Mouse (Mus musculus): ENCODE data around the gene Kbtbd2. TPM values are rescaled to one million over a fixed set of nuclear protein-coding genes. Genes with fewer than 3 reads are reported as not detected.

Gene Kbtbd2
- polyA plus RNA-seq, 1 experiment from 2014 or later: 37.0 TPM

DNA sequence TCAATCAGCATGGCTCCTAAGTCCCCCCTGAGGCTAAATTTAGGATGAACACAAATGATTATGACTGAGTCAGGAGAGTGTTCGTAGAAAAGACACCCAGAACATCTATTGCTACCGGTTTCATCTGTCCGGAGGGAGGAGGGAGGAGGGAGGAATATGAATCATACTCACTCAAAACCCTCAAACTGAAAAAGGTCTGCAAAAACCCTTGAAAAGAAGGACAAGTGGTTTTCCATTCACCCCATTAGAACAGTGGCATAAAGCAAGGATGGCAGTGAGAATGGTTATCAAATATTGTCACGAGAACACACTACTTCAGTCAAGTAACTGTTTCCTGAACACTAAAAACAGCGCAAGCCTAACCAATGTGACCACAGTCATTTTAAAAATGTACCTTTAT lies 12.5 kb downstream of the Kbtbd2 start:
- no peaks in the 10 kb centered on the region for H3K9me3 ChIP-seq (replicated peaks)
- ATAC-seq (ENCODE audit: insufficient number of reproducible peaks, low FRiP score): no peak
- 82% methylated on average over 5 of the region's 5 CpGs for WGBS
- no peak overlapping the region for H3K4me3 ChIP-seq
- H3K27ac ChIP-seq (ENCODE audit: poor library complexity, severe bottlenecking): no peak overlapping the region
- no peak overlapping the region for H3K4me2 ChIP-seq
- H3K27me3 ChIP-seq (replicated peaks): no peaks in the 10 kb centered on the region
- peaks cover 48% of the 10 kb centered on the region for H3K36me3 ChIP-seq
- H3K4me1 ChIP-seq (replicated peaks): peaks cover 14% of the 10 kb centered on the region
- H3K9ac ChIP-seq: no peak overlapping the region

DNA sequence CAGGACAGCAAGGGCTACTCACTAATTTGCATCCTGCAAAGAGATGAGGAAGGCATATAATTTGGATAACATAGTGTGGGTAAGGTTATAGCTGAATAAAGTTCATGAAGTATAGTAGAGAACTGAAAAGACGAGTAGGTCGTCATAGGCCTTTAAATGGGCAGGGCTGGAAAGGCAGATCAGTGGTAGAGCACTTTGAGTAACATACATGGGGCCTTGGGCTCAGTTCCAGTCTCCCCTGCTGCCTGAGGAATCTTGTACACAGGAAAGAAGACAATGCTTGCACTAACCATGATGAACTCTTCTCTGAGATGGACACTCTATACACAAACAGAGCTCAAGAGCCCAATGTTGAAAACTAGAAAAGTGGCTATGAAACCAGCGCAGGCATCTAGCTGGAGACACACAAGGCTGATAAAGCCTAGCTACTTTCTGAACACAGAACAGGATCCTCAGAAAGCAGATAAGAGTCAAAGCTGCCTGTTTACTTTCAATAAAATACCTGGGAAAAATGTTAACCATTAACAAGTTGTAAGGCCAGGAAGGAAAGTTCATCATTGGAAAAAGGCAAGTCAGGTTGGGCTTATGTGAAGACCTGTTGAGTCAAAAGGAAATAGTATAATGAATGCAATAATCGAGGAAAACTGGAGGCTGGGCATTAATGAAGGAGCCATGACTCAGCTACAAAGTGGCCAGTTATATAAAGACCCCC lies 13.9 kb downstream of the Kbtbd2 start:
- no peak overlapping the region for H3K9ac ChIP-seq
- peaks cover 56% of the 10 kb centered on the region for H3K36me3 ChIP-seq
- H3K4me3 ChIP-seq: no peak overlapping the region
- no peak overlapping the region for H3K27ac ChIP-seq (ENCODE audit: poor library complexity, severe bottlenecking)
- no peaks in the 10 kb centered on the region for H3K9me3 ChIP-seq (replicated peaks)
- peaks cover 11% of the 10 kb centered on the region for H3K4me1 ChIP-seq (replicated peaks)
- no peaks in the 10 kb centered on the region for H3K27me3 ChIP-seq (replicated peaks)
- WGBS: 87% methylated on average over 4 of the region's 4 CpGs
- H3K4me2 ChIP-seq: no peak overlapping the region
- ATAC-seq (ENCODE audit: insufficient number of reproducible peaks, low FRiP score): no peak

DNA sequence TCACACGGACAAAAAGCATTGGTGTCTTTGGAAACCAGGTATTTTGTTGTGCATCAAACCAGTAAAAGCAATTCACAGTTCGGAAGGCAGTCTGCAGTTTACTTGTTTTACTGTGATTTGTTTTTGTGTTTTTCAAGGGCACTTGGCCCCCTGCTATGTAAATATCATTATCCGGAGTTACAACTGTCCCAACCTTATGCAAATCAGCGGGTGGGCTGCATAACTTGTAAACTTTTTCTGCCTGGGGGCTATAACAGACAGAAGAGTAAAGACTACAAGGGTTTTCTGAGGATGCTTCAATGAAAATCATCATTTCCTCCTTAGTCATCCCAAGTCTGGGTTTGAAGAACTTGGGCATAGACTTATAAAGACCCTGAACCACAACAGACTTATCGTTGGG lies 18.0 kb downstream of the Kbtbd2 start:
- H3K9ac ChIP-seq: no peak overlapping the region
- peaks cover 64% of the 10 kb centered on the region for H3K36me3 ChIP-seq
- H3K9me3 ChIP-seq (replicated peaks): no peaks in the 10 kb centered on the region
- H3K27ac ChIP-seq (ENCODE audit: poor library complexity, severe bottlenecking): no peak overlapping the region
- no peak overlapping the region for H3K4me3 ChIP-seq
- H3K4me2 ChIP-seq: no peak overlapping the region
- ATAC-seq (ENCODE audit: insufficient number of reproducible peaks, low FRiP score): no peak
- 94% methylated on average over 5 of the region's 5 CpGs for WGBS
- peaks cover 13% of the 10 kb centered on the region for H3K4me1 ChIP-seq (replicated peaks)
- H3K27me3 ChIP-seq (replicated peaks): no peaks in the 10 kb centered on the region

- WGBS: 53% methylated on average over 3 of the region's 3 CpGs
Observed at GRCm38 (mm10) chr6:56775816-56776215, 21.8 kb downstream of the Kbtbd2 start.

DNA sequence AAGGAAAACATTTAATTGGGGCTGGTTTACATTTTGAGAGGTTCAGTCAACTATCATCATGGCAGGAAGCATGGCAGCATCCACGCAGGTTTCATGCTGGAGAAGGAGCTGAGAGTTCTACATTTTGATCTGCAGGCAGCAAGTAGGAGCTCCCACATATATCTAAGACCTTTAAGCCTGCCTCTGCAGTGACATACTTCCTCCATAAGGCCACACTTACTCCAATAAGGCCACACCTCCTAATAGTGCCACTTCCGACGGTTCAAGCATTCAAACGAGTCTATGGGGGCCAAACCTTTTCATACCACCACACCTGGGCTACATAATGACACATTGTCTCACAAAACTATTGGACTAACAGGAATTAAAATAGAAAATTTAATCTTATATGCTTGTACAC lies 31.9 kb downstream of the Kbtbd2 start:
- 81% methylated on average over 4 of the region's 4 CpGs for WGBS
- H3K27me3 ChIP-seq (replicated peaks): no peaks in the 10 kb centered on the region
- H3K9ac ChIP-seq: no peak overlapping the region
- peaks cover 24% of the 10 kb centered on the region for H3K36me3 ChIP-seq
- ATAC-seq (ENCODE audit: insufficient number of reproducible peaks, low FRiP score): no peak
- no peaks in the 10 kb centered on the region for H3K9me3 ChIP-seq (replicated peaks)
- H3K4me1 ChIP-seq (replicated peaks): peaks cover 6% of the 10 kb centered on the region
- H3K4me2 ChIP-seq: no peak overlapping the region
- H3K27ac ChIP-seq (ENCODE audit: poor library complexity, severe bottlenecking): no peak overlapping the region
- H3K4me3 ChIP-seq: no peak overlapping the region

More at GRCm38 (mm10) chr6:56775816-56776215, 21.8 kb downstream of the Kbtbd2 start:
- Histone ChIP-seq H3K4me3 (no peak overlapping the region), H3K4me2 (no peak overlapping the region), H3K9ac (no peak overlapping the region), H3K9me3 (replicated peaks) (0 out of 2 replicates have a peak, but pooled peaks cover 3% of the 10 kb centered on the region), H3K4me1 (replicated peaks) (peaks cover 6% of the 10 kb centered on the region), H3K36me3 (peaks cover 57% of the 10 kb centered on the region), H3K27ac (ENCODE audit: poor library complexity, severe bottlenecking) (no peak overlapping the region), H3K27me3 (replicated peaks) (no peaks in the 10 kb centered on the region)
- no peak for ATAC-seq (ENCODE audit: insufficient number of reproducible peaks, low FRiP score)

DNA sequence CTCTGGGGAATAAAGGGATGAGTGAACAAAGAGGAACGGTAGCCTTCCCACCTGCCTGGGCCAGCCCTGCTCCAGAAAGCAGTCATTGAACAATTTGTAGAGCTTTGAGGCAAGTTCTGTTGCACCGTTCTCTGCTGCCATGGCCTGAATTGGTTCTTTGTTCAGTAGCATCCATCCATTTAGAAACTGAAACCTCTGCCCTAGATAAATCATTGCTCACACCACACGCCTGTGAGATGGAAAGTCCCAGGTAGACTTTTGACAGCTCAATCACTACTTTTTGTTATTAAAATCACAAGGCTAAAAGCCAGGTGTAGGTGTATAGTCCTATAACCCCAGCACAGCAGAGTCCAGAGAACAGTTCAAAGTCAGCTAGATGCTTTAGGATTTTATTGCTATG lies 32.3 kb downstream of the Kbtbd2 start:
- Histone ChIP-seq H3K27ac (ENCODE audit: poor library complexity, severe bottlenecking) (no peak overlapping the region), H3K36me3 (peaks cover 24% of the 10 kb centered on the region), H3K4me2 (no peak overlapping the region), H3K9me3 (replicated peaks) (no peaks in the 10 kb centered on the region), H3K27me3 (replicated peaks) (no peaks in the 10 kb centered on the region), H3K9ac (no peak overlapping the region), H3K4me3 (no peak overlapping the region), H3K4me1 (replicated peaks) (peaks cover 8% of the 10 kb centered on the region)
- no peak for ATAC-seq (ENCODE audit: insufficient number of reproducible peaks, low FRiP score)
- 83% methylated on average over 3 of the region's 3 CpGs for WGBS

GRCm38 (mm10) chr6:56759324-56759723 lies 38.3 kb downstream of the Kbtbd2 start:
- 100% methylated on average over 1 of the region's 1 CpGs for WGBS
- Histone ChIP-seq H3K27ac (ENCODE audit: poor library complexity, severe bottlenecking) (no peak overlapping the region), H3K4me1 (replicated peaks) (peaks cover 8% of the 10 kb centered on the region), H3K4me3 (no peak overlapping the region), H3K36me3 (peaks cover 50% of the 10 kb centered on the region), H3K4me2 (no peak overlapping the region), H3K9me3 (replicated peaks) (no peaks in the 10 kb centered on the region), H3K27me3 (replicated peaks) (no peaks in the 10 kb centered on the region), H3K9ac (no peak overlapping the region)
- no peak for ATAC-seq (ENCODE audit: insufficient number of reproducible peaks, low FRiP score)

DNA sequence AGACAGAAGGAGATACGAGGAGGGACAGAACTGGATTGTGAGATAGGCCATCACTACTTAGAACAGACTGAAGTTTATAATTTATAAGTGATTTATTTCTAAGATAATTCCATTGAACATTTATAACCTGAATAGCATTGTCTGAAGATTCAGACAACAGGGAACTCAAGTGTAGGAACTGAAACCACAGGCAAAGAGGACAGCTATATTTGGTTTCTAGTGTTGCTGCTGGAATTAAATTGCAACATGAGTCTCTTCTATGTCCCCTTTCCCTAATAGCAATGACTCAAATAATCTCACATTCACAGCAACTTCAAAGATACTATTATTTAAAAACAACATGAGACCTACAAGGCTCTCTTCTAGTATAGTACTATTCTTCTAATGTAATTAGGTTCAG lies 41.5 kb downstream of the Kbtbd2 start:
- no peak overlapping the region for H3K4me3 ChIP-seq
- H3K36me3 ChIP-seq: peaks cover 45% of the 10 kb centered on the region
- no peak overlapping the region for H3K27ac ChIP-seq (ENCODE audit: poor library complexity, severe bottlenecking)
- no peak overlapping the region for H3K9ac ChIP-seq
- H3K4me2 ChIP-seq: no peak overlapping the region
- peaks cover 3% of the 10 kb centered on the region for H3K4me1 ChIP-seq (replicated peaks)
- no peak for ATAC-seq (ENCODE audit: insufficient number of reproducible peaks, low FRiP score)
- H3K9me3 ChIP-seq (replicated peaks): no peaks in the 10 kb centered on the region
- WGBS: 93% methylated on average over 1 of the region's 1 CpGs
- H3K27me3 ChIP-seq (replicated peaks): no peaks in the 10 kb centered on the region

- H3K27ac ChIP-seq (ENCODE audit: poor library complexity, severe bottlenecking): no peak overlapping the region
- WGBS: 89% methylated on average over 3 of the region's 3 CpGs
- no peaks in the 10 kb centered on the region for H3K4me1 ChIP-seq (replicated peaks)
- no peaks in the 10 kb centered on the region for H3K27me3 ChIP-seq (replicated peaks)
- H3K9ac ChIP-seq: no peak overlapping the region
- no peak overlapping the region for H3K4me3 ChIP-seq
- peaks cover 45% of the 10 kb centered on the region for H3K36me3 ChIP-seq
- no peaks in the 10 kb centered on the region for H3K9me3 ChIP-seq (replicated peaks)
- no peak overlapping the region for H3K4me2 ChIP-seq
- ATAC-seq (ENCODE audit: insufficient number of reproducible peaks, low FRiP score): no peak
Observed at GRCm38 (mm10) chr6:56753719-56754118, 43.9 kb downstream of the Kbtbd2 start.

DNA sequence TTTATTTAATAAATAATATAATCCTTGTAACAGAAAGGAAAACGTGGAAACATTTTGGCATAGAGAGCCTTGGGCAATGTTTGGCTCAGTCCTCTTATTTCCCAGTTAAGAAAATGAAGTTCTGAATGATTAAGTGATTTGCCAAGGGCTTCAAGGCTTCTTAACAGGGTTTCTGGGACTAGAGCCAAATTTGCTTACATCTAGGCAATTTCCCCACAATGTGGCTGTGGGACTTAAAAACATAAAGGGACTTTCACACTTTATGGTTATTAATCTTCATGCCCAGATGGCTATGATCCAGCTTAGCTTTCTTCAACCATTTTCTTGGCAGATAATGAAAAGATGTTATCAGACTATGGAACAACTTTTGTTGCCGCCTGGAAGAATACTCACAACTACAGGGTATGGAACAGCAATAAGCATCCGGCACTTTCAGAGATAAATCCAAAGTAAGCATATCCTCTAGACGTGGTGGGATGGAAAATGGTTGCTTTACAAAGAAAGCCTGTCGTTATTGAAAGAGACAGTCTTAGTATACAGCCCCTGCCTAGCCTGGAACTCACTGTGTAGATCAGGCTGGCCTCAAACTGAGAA lies 51.6 kb downstream of the Kbtbd2 start:
- Histone ChIP-seq H3K9me3 (replicated peaks) (no peaks in the 10 kb centered on the region), H3K4me2 (no peak overlapping the region), H3K27me3 (replicated peaks) (no peaks in the 10 kb centered on the region), H3K9ac (no peak overlapping the region), H3K4me1 (replicated peaks) (no peaks in the 10 kb centered on the region), H3K4me3 (no peak overlapping the region), H3K36me3 (peaks cover 21% of the 10 kb centered on the region), H3K27ac (ENCODE audit: poor library complexity, severe bottlenecking) (no peak overlapping the region)
- ATAC-seq (ENCODE audit: insufficient number of reproducible peaks, low FRiP score): no peak
- WGBS: 73% methylated on average over 5 of the region's 5 CpGs

- ATAC-seq (ENCODE audit: insufficient number of reproducible peaks, low FRiP score): no peak
- H3K9me3 ChIP-seq (replicated peaks): no peaks in the 10 kb centered on the region
- no peak overlapping the region for H3K27ac ChIP-seq (ENCODE audit: poor library complexity, severe bottlenecking)
- H3K4me3 ChIP-seq: no peak overlapping the region
- H3K4me2 ChIP-seq: no peak overlapping the region
- WGBS: 79% methylated on average over 2 of the region's 2 CpGs
- H3K4me1 ChIP-seq (replicated peaks): no peaks in the 10 kb centered on the region
- H3K36me3 ChIP-seq: peaks cover 44% of the 10 kb centered on the region
- no peak overlapping the region for H3K9ac ChIP-seq
- H3K27me3 ChIP-seq (replicated peaks): no peaks in the 10 kb centered on the region
Observed at GRCm38 (mm10) chr6:56732545-56732944, 65.1 kb downstream of the Kbtbd2 start.
